Mouse (Mus musculus): ENCODE measurements around the gene Nqo1.

The Nqo1 gene

DNA sequence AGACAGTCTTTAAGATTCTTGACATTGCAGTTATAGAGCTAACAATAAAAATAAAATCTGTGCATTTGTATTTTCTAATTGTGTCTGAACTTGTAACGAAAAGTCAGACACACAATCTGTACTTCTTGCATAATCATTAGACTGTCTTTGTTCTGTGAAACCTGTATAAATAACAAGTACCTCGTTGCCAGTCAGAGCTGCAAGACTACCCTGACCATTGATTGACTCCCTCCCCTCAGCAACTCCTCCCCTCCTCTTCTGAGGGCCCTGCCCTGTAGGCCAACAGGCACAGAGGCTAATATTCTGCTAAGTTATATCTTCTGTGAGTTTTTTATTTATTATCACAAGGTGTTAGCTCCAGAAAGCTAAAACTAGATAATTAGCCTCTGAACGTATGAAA lies 2.9 kb upstream of the Nqo1 start:
- DNase-seq (ENCODE audit: extremely low read depth, low read depth), result no peak

DNA sequence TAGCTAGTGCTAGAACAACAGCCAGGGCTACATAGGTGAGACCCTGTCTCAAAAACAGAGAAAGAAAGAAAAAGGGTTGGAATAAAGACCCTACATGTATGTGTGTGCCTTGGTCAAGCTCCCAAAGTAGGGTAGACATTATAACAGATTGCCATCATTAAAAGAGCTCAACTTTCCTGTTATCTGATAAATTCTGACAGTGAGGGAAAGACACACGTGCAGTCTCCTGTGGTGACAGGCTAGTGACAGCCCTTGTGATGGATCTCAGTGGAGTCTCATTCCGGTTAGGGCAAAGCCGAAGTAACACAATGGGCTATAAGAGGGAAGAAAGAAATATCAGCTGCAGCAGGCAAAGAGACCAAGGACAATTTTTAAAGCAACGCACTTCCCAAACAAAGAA lies 1.1 kb upstream of the Nqo1 start:
- DNase-seq (ENCODE audit: extremely low read depth, low read depth), result no peak

DNA sequence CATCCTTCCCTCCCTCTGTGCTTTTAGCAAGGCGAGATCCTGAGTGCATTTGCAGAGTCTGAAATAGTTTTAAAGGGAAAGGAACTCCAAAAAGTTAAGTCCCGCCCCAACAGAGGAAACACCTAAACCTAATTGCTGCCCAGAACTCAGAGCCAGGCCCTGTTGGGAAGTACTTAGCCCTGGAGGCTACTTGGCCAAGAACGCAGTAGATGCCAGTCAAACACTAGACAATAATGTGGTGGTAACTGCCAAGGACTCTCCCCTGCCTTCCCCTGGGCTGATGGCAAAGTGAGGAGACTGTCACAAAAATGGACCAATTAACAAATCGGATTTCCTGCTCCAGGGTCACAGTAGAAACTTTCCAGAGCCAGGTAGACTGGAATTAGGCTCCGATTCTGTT lies 1.1 kb downstream of the Nqo1 start:
- DNase-seq (ENCODE audit: extremely low read depth, low read depth), result no peak

DNA sequence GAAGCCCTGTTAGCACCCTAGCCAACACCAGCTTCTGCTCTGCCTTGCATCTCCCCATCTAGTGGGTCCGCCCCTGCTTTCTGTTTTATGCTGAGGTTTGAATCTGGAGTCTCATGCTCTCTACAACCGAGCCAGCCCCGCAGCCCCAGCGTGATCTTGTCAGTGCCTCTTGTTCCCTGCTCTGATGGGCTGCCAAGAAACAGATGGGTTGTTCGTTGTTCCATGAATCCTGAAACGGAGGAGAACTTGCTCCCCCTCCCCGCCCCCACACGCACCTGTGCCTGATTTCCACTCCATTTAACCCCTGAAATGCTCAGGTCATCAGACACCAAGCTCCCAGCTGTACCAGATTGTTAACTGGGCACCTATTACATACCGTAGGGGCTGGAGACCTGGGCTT lies 3.5 kb downstream of the Nqo1 start:
- DNase-seq (ENCODE audit: extremely low read depth, low read depth), result no peak

GRCm38 (mm10) chr8:107397665-107398064 lies 5.3 kb downstream of the Nqo1 start:
- no peak for DNase-seq (ENCODE audit: extremely low read depth, low read depth)

- no peak for DNase-seq (ENCODE audit: extremely low read depth, low read depth)
Measured at GRCm38 (mm10) chr8:107396106-107396670, 6.8 kb downstream of the Nqo1 start.

DNA sequence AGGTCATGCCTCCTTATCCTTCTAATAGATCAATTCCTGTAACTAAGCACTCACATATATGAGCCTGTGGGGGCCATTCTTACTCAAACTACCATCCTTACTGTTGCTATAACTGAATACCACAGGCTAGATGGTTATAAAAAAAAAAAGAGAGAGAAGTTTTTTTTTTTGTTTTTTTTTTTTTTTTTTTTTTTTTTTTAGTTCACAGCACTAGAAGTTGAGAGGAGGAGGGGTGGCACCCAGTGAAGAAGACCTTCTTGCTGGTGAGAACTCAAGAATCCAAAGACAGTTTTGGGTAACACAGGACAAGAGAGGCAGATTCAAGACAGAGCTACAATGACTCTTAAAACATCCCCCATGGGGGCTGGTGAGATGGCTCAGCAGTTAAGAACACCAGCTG lies 7.6 kb downstream of the Nqo1 start:
- DNase-seq (ENCODE audit: extremely low read depth, low read depth), result no peak

DNA sequence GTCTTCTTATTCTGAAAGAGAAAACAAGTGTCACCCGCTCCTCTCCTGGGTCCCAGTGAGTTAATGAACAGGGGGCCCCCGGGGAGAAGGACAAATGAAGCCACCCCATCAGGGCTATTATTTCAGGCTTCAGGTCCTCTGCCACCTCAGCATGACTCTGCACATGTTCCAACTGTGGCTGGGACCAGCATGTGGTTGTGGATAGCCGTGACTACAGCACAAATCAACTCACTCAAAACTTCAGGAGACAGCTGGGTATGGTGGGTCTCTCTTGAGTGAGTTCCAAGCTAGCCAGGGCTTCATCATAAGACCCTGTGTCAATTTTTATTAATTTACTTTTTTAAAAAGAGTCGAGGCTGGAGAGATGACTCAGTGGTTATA lies 11.9 kb downstream of the Nqo1 start:
- no peak for DNase-seq (ENCODE audit: extremely low read depth, low read depth)

DNA sequence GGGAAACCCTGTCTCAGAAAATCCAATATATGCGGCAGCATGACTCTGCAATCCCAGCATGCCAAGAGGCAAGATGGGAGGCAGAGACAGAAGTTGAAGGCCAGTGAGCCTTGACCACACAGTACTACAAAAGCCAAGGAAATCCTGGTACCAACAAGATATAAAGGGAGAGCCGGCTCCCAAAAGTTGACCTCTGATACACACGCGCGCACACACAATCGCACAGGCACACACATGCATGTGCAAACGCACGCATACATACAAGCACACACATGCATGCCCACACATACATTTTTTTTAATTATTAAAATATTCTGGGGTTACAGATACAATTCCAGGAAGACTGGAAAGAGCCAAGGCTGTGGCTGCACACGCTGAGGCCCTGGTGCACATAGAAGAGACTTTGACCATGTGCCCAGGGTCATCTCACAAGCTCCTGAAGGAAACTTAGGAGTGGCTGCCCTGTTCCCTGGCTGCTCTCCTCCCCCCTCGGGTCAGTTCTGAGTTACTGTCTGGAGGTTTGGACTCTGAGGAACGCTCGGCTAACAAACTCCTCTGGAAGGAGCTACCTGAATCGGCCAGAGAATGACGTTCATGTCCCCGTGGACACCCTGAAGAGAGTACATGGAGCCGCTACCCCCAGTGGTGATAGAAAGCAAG lies 12.4 kb downstream of the Nqo1 start:
- no peak for DNase-seq (ENCODE audit: extremely low read depth, low read depth)

- DNase-seq (ENCODE audit: extremely low read depth, low read depth), result no peak
Measured at GRCm38 (mm10) chr8:107389557-107389956, 13.4 kb downstream of the Nqo1 start.

DNA sequence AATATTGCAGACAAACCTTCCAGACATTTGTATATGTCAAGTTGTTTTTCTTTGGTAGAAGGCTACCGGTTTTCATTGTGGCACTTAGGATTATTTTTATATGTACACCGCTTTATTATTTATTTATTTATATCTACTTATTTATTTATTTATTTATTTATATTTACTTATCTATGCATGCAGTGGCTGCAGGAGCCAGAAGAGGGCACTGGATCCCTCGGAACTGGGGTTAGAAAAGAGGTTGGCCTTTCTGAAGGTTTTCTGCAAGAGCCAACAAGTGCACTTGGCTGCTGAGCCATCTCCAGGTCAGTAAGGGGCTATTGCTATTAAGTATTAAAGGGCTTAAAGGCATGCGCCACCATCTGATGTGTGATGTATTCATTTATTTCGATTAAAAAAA lies 15.1 kb downstream of the Nqo1 start:
- no peak for DNase-seq (ENCODE audit: extremely low read depth, low read depth)

GRCm38 (mm10) chr8:107386642-107387041 lies 16.4 kb downstream of the Nqo1 start:
- DNase-seq (ENCODE audit: extremely low read depth, low read depth), result peak; percentile 62

GRCm38 (mm10) chr8:107386171-107386570 lies 16.8 kb downstream of the Nqo1 start:
- DNase-seq (ENCODE audit: extremely low read depth, low read depth), result peak; percentile 42

DNA sequence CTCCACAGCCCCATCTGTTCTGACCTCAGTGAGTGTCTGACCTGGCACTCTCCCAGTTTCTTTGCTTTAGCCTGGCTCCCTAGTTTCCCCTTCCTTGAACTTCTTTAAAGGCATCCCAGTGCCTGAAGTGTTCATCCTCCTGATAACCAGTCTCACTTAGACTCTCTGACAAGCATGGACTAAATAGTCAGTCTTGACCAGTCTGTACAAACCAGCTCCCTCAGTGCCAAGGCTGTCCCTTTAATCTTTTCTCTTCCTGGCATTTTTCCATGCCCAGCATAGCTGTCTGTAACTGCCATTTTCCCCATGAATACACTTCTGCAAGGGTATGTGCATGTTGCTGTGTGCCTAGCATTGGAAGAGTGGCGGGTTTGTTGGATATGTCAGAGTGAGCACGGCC lies 17.9 kb downstream of the Nqo1 start:
- DNase-seq (ENCODE audit: extremely low read depth, low read depth), result no peak

GRCm38 (mm10) chr8:107384651-107385050 lies 18.4 kb downstream of the Nqo1 start:
- no peak for DNase-seq (ENCODE audit: extremely low read depth, low read depth)

DNA sequence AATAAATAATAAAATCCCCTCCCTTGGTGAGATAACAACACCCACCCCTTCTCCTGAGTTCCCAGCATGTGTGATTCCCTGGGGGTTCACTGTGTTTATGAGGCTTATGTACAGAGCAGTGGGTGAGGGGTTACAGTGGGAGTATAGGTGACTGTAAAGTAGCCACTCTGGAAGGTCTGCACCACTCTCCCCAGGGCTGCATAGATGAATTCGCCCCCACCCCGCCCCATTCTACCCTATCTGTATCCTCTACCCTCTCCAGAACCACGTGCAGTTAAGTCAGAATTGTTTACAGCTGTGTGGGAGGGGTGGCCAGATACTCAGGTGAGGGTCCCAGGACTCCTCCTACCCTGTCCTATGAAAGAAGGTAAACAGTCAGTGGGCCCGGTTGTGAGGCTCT lies 20.1 kb downstream of the Nqo1 start:
- no peak for DNase-seq (ENCODE audit: extremely low read depth, low read depth)

- DNase-seq (ENCODE audit: extremely low read depth, low read depth), result no peak
Measured at GRCm38 (mm10) chr8:107381666-107382065, 21.3 kb downstream of the Nqo1 start.

DNA sequence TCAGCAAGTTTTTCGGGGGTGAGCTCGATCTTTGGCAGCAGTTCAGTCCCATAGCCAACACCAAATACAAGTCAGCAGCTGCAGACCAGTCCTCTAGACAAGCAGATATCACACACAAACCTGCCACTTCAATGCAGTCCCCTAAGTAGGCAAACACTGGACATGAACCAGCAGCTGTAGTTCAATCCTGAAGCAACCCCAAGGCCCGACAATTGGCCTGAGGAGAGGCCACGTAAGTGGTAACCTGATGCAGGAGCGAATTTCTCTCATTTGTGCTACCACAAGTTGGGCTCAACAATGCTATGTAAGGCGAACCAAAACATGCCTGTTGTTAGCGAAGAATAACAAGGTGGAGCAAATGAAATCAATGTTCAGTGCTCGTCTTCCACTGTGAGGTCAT lies 22.3 kb downstream of the Nqo1 start:
- DNase-seq (ENCODE audit: extremely low read depth, low read depth), result no peak

- no peak for DNase-seq (ENCODE audit: extremely low read depth, low read depth)
Measured at GRCm38 (mm10) chr8:107377346-107377745, 25.7 kb downstream of the Nqo1 start.

DNA sequence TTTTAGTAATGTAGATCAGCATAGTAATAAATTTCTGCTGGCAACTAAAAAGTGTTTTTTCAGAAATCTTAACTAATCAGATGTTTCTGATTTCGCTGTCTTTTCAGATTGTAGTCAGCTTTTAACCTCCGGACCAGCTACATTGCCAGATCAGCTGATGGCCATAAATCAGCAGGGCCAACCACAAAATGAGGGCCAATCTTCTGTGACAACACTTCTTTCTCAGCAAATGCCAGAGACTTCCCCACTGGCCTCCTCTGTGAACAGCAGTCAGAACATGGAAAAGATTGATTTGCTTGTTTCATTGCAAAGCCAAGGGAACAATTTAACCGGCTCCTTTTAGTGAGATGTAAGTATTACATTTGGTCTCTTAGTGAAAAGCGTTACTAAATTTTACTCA lies 32.7 kb downstream of the Nqo1 start:
- no peak for DNase-seq (ENCODE audit: extremely low read depth, low read depth)

Data from MEL-GATA-1-ER (cell line).